Mouse (Mus musculus) lung, postnatal 25 days (tissue): ENCODE measurements around the gene Adamts2.

Experiments used
- DNase-seq: peaks from one replicate; pipeline ENCODE4 v3.0.0; 2022; ENCODE audit warnings: low spot score

The Adamts2 gene

GRCm38 (mm10) chr11:50601641-50602355, at the start of gene Adamts2:
Adamts2 (plus strand) TSS chr11:50602084.
- DNase-seq = peak; percentile 53

GRCm38 (mm10) chr11:50557064-50557463, 44.8 kb upstream of the Adamts2 start:
- no peak for DNase-seq

GRCm38 (mm10) chr11:50559108-50559507, 42.8 kb upstream of the Adamts2 start:
- DNase-seq = peak; percentile 26

- no peak for DNase-seq
Observed at GRCm38 (mm10) chr11:50565466-50566211, 36.2 kb upstream of the Adamts2 start.

GRCm38 (mm10) chr11:50571448-50571847, 30.4 kb upstream of the Adamts2 start:
- no peak for DNase-seq

- no peak for DNase-seq
Observed at GRCm38 (mm10) chr11:50576521-50576920, 25.4 kb upstream of the Adamts2 start.

GRCm38 (mm10) chr11:50587026-50587425, 14.9 kb upstream of the Adamts2 start:
- DNase-seq = no peak

- DNase-seq = no peak
Observed at GRCm38 (mm10) chr11:50587787-50588186, 14.1 kb upstream of the Adamts2 start.

- no peak for DNase-seq
Observed at GRCm38 (mm10) chr11:50589060-50589459, 12.8 kb upstream of the Adamts2 start.

- DNase-seq = no peak
Observed at GRCm38 (mm10) chr11:50591053-50591452, 10.8 kb upstream of the Adamts2 start.

- no peak for DNase-seq
Observed at GRCm38 (mm10) chr11:50592892-50593553, 8.9 kb upstream of the Adamts2 start.

GRCm38 (mm10) chr11:50596571-50596970, 5.3 kb upstream of the Adamts2 start:
- DNase-seq = no peak

- DNase-seq = no peak
Observed at GRCm38 (mm10) chr11:50599156-50599555, 2.7 kb upstream of the Adamts2 start.

GRCm38 (mm10) chr11:50602356-50603081, 635 bp downstream of the Adamts2 start:
- DNase-seq = no peak

- no peak for DNase-seq
Observed at GRCm38 (mm10) chr11:50603082-50603910, 1.4 kb downstream of the Adamts2 start.

GRCm38 (mm10) chr11:50604371-50604770, 2.5 kb downstream of the Adamts2 start:
- no peak for DNase-seq

GRCm38 (mm10) chr11:50611181-50611580, 9.3 kb downstream of the Adamts2 start:
- DNase-seq = no peak

- DNase-seq = no peak
Observed at GRCm38 (mm10) chr11:50617015-50617543, 15.2 kb downstream of the Adamts2 start.

GRCm38 (mm10) chr11:50620926-50621325, 19.0 kb downstream of the Adamts2 start:
- DNase-seq = no peak

GRCm38 (mm10) chr11:50621364-50621763, 19.5 kb downstream of the Adamts2 start:
- DNase-seq = no peak

- DNase-seq = peak; percentile 69
Observed at GRCm38 (mm10) chr11:50622238-50622726, 20.4 kb downstream of the Adamts2 start.
